In the genomic region with DNA sequence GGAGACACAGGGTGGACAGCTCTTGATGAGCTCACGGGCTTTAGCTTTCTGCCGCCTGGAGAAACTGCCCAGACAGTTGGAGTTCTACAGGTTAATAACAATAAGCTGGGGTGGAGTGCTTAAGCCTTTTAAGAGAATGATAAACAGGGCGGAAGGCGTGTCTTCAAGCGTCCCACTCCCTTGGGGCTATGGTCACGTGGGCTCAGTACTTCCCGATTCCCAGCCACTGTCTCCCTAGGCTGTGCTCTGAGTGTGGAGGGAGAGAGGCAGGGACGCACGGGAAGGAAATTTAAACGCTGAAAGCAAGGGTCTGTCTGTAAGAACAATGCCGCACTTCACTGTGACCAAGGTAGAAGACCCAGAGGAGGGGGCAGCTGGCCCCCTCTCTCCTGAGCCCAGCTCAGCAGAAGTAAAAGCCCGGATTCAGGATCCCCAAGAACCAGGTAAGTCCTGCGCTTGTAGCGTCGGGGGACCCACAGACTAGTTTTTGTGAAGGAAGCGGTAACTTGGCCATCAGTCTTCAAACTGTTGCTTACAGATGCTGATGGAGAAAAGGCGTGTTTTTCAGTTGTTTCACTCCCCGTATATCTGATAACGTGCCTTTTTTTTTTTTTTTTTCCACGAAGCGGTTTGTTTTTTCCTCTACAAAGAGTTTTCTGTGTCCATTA, we compare ENCODE assay signal across 8 mouse cellular contexts. TPM values are rescaled to one million over a fixed set of nuclear protein-coding genes. Genes with fewer than 3 reads are reported as not detected.
DNase-seq lines count a peak whose midpoint lies in the region; ATAC-seq and TF ChIP-seq lines count a peak whose summit lies in the region.

No protein-coding gene starts in this region.

- no peak for TF ChIP-seq CTCF in forebrain, postnatal 0 days (IDR thresholded peaks at IDR 0.05; ENCODE audit: low read depth)

- H3K9me3 ChIP-seq in ES-E14 (ENCODE audit: control insufficient read depth, insufficient read depth, low read depth, low read length): no peaks in the 10 kb centered on the region
- H3K9me3 ChIP-seq in forebrain, postnatal 0 days (ENCODE audit: low read length): no peaks in the 10 kb centered on the region
- no peaks in the 10 kb centered on the region for H3K9me3 ChIP-seq in hindbrain, embryonic 13.5 days
- H3K9me3 ChIP-seq in midbrain, embryonic 16.5 days (replicated peaks; ENCODE audit: control insufficient read depth, low read length, poor library complexity, severe bottlenecking): no peaks in the 10 kb centered on the region

- no peaks in the 10 kb centered on the region for H3K27me3 ChIP-seq in forebrain, postnatal 0 days (ENCODE audit: insufficient read depth, low read length)
- no peaks in the 10 kb centered on the region for H3K27me3 ChIP-seq in hindbrain, embryonic 13.5 days
- H3K27me3 ChIP-seq in midbrain, embryonic 16.5 days (ENCODE audit: control insufficient read depth, insufficient read depth, low read depth, low read length): no peaks in the 10 kb centered on the region

- DNase-seq in ES-E14 (ENCODE audit: low read depth, low spot score) (peak; percentile 88), liver (peak; percentile 70)
- peak; percentile 49 for DNase-seq in adrenal gland, postnatal 25 days
- DNase-seq in forebrain, postnatal 0 days: peak; percentile 32
- peak; percentile 57 to 66 for DNase-seq in urinary bladder, postnatal 36 days (ENCODE audit: low spot score in 2 of 2)
- no peak for DNase-seq in cerebellum, adult 11 months

- 2% methylated on average over 21 of the region's 21 CpGs for WGBS in forebrain, postnatal 0 days
- 1% methylated on average over 21 of the region's 21 CpGs for WGBS in hindbrain, embryonic 13.5 days
- WGBS in midbrain, embryonic 16.5 days: 0% methylated on average over 21 of the region's 21 CpGs

- H3K36me3 ChIP-seq in ES-E14 (ENCODE audit: control insufficient read depth, insufficient read depth, low read length, poor library complexity, severe bottlenecking): no peaks in the 10 kb centered on the region
- no peaks in the 10 kb centered on the region for H3K36me3 ChIP-seq in forebrain, postnatal 0 days (ENCODE audit: insufficient read depth)
- H3K36me3 ChIP-seq in hindbrain, embryonic 13.5 days: no peaks in the 10 kb centered on the region
- no peaks in the 10 kb centered on the region for H3K36me3 ChIP-seq in midbrain, embryonic 16.5 days (ENCODE audit: control insufficient read depth, insufficient read depth, low read length)

- H3K4me2 ChIP-seq in forebrain, postnatal 0 days (ENCODE audit: low read depth): peak overlapping the region; percentile 74
- peak overlapping the region; percentile 76 for H3K4me2 ChIP-seq in hindbrain, embryonic 13.5 days
- peak overlapping the region; percentile 85 for H3K4me2 ChIP-seq in midbrain, embryonic 16.5 days (ENCODE audit: low read length)

- H3K9ac ChIP-seq in ES-E14 (ENCODE audit: insufficient read depth, low read depth, low read length, poor library complexity, severe bottlenecking): peak overlapping the region; percentile 90
- peak overlapping the region; percentile 48; the same call in 1 of the 2 replicates for H3K9ac ChIP-seq in forebrain, postnatal 0 days
- H3K9ac ChIP-seq in hindbrain, embryonic 13.5 days: peak overlapping the region; percentile 70
- peak overlapping the region; percentile 58 for H3K9ac ChIP-seq in midbrain, embryonic 16.5 days (ENCODE audit: low read depth, low read length)

- peak overlapping the region; percentile 53; the same call in 1 of the 2 replicates for H3K27ac ChIP-seq in ES-E14 (ENCODE audit: insufficient read depth, low read depth, low read length, poor library complexity, severe bottlenecking)
- H3K27ac ChIP-seq in forebrain, postnatal 0 days (ENCODE audit: low read depth, low read length): no peak overlapping the region
- H3K27ac ChIP-seq in hindbrain, embryonic 13.5 days: no peak overlapping the region
- H3K27ac ChIP-seq in midbrain, embryonic 16.5 days (ENCODE audit: low read length): no peak overlapping the region

- peak; percentile 86 for ATAC-seq in forebrain, postnatal 0 days
- peak; percentile 91 for ATAC-seq in hindbrain, embryonic 13.5 days (ENCODE audit: low FRiP score)
- ATAC-seq in midbrain, embryonic 16.5 days: peak; percentile 90

- H3K4me3 ChIP-seq in ES-E14 (ENCODE audit: insufficient read depth in 1 of 2, low read depth in 1 of 2, low read length in 2 of 2, poor library complexity in 1 of 2, severe bottlenecking in 1 of 2): peak overlapping the region; percentile 71 to 88
- H3K4me3 ChIP-seq in forebrain, postnatal 0 days (ENCODE audit: low read depth, low read length): peak overlapping the region; percentile 33
- H3K4me3 ChIP-seq in hindbrain, embryonic 13.5 days: peak overlapping the region; percentile 41
- H3K4me3 ChIP-seq in midbrain, embryonic 16.5 days (ENCODE audit: low read depth, low read length): peak overlapping the region; percentile 39

- in situ Hi-C loops in ES-E14 (cut with MboI; ENCODE audit: low sequenced_read_pairs in 2 of 2, unreplicated experiment in 2 of 2): no loop called here

- H3K4me1 ChIP-seq in ES-E14 (ENCODE audit: control insufficient read depth in 2 of 2, insufficient read depth in 2 of 2, low read length in 2 of 2, poor library complexity in 1 of 2): peaks cover 0 to 5% of the 10 kb centered on the region in 2 experiments; a peak in 1 of 4 replicates
- 0 out of 2 replicates have a peak, but pooled peaks cover 3% of the 10 kb centered on the region for H3K4me1 ChIP-seq in forebrain, postnatal 0 days (ENCODE audit: insufficient read depth)
- H3K4me1 ChIP-seq in hindbrain, embryonic 13.5 days (replicated peaks): peaks cover 10% of the 10 kb centered on the region
- peaks cover 10% of the 10 kb centered on the region for H3K4me1 ChIP-seq in midbrain, embryonic 16.5 days (ENCODE audit: control insufficient read depth, insufficient read depth, low read length)

TF ChIP-seq in ES-E14, 5 proteins besides CTCF, POLR2A, EP300 and RAD21:
- no peak for TF ChIP-seq MAFK (IDR thresholded peaks at IDR 0.05; ENCODE audit: insufficient read depth, low read depth, low read length)
- TF ChIP-seq ZC3H11A (IDR thresholded peaks at IDR 0.05; ENCODE audit: borderline replicate concordance, low read depth, low read length): no peak
- no peak for TF ChIP-seq HCFC1 (IDR thresholded peaks at IDR 0.05; ENCODE audit: borderline replicate concordance, insufficient read depth, low read length)
- TF ChIP-seq ZNF384 (IDR thresholded peaks at IDR 0.05; ENCODE audit: low read depth, low read length): no peak
- TF ChIP-seq CHD2 (IDR thresholded peaks at IDR 0.05; ENCODE audit: low read depth, low read length): no peak

RNA-seq across cellular contexts. Expression of a gene that starts 18.4 kb away (rescaled TPM):
- total RNA-seq in ES-E14 (2012; rRNA removed): 0.69 and 0.98 TPM in 2 replicates
- total RNA-seq in adrenal gland, postnatal 25 days (2021): not detected in 2 replicates
- 1.9 and 2.9 TPM in 2 replicates for total RNA-seq in forebrain, postnatal 0 days (2014; rRNA removed)
- polyA plus RNA-seq in forebrain, postnatal 0 days (2015; fragmentation: Nextera tagmentation; extraction: Ambion mirVana): not detected in 2 replicates
- polyA plus RNA-seq in hindbrain, embryonic 13.5 days (2015; fragmentation: Nextera tagmentation; extraction: Ambion mirVana): not detected in 2 replicates
- 0.08 TPM in 1 of 2 replicates, not detected in the other for polyA plus RNA-seq in midbrain, embryonic 16.5 days (2015; fragmentation: Nextera tagmentation; extraction: Ambion mirVana)

RNA-seq across cellular contexts. Expression of a gene that starts 18.9 kb away (rescaled TPM):
- 20.7 and 29.2 TPM in 2 replicates for total RNA-seq in ES-E14 (2012; rRNA removed)
- total RNA-seq in adrenal gland, postnatal 25 days (2021): 43.4 and 52.9 TPM in 2 replicates
- 54.4 and 69.3 TPM in 2 replicates for total RNA-seq in forebrain, postnatal 0 days (2014; rRNA removed)
- 7.8 and 10.6 TPM in 2 replicates for polyA plus RNA-seq in forebrain, postnatal 0 days (2015; fragmentation: Nextera tagmentation; extraction: Ambion mirVana)
- polyA plus RNA-seq in hindbrain, embryonic 13.5 days (2015; fragmentation: Nextera tagmentation; extraction: Ambion mirVana): 16.5 and 17.2 TPM in 2 replicates
- 19.2 and 20.8 TPM in 2 replicates for polyA plus RNA-seq in midbrain, embryonic 16.5 days (2015; fragmentation: Nextera tagmentation; extraction: Ambion mirVana)

RNA-seq across cellular contexts. Expression of a gene that starts 22.8 kb away (rescaled TPM):
- total RNA-seq in ES-E14 (2012; rRNA removed): 308 and 339 TPM in 2 replicates
- 134 and 135 TPM in 2 replicates for total RNA-seq in adrenal gland, postnatal 25 days (2021)
- 95.1 and 120 TPM in 2 replicates for total RNA-seq in forebrain, postnatal 0 days (2014; rRNA removed)
- polyA plus RNA-seq in forebrain, postnatal 0 days (2015; fragmentation: Nextera tagmentation; extraction: Ambion mirVana): 160 and 215 TPM in 2 replicates
- 154 and 160 TPM in 2 replicates for polyA plus RNA-seq in hindbrain, embryonic 13.5 days (2015; fragmentation: Nextera tagmentation; extraction: Ambion mirVana)
- polyA plus RNA-seq in midbrain, embryonic 16.5 days (2015; fragmentation: Nextera tagmentation; extraction: Ambion mirVana): 153 and 155 TPM in 2 replicates

RNA-seq across cellular contexts. Expression of a gene that starts 25.4 kb away (rescaled TPM):
- not detected in 2 replicates for total RNA-seq in ES-E14 (2012; rRNA removed)
- not detected in 2 replicates for total RNA-seq in adrenal gland, postnatal 25 days (2021)
- not detected in 2 replicates for total RNA-seq in forebrain, postnatal 0 days (2014; rRNA removed)
- polyA plus RNA-seq in forebrain, postnatal 0 days (2015; fragmentation: Nextera tagmentation; extraction: Ambion mirVana): 0.08 and 0.09 TPM in 2 replicates
- 0.05 TPM in 1 of 2 replicates, not detected in the other for polyA plus RNA-seq in hindbrain, embryonic 13.5 days (2015; fragmentation: Nextera tagmentation; extraction: Ambion mirVana)
- not detected in 2 replicates for polyA plus RNA-seq in midbrain, embryonic 16.5 days (2015; fragmentation: Nextera tagmentation; extraction: Ambion mirVana)

RNA-seq across cellular contexts. Expression of a gene that starts 45.2 kb away (rescaled TPM):
- 15.8 and 25.0 TPM in 2 replicates for total RNA-seq in ES-E14 (2012; rRNA removed)
- total RNA-seq in adrenal gland, postnatal 25 days (2021): 6.0 and 10.4 TPM in 2 replicates
- 23.9 and 27.6 TPM in 2 replicates for total RNA-seq in forebrain, postnatal 0 days (2014; rRNA removed)
- polyA plus RNA-seq in forebrain, postnatal 0 days (2015; fragmentation: Nextera tagmentation; extraction: Ambion mirVana): 12.8 and 17.3 TPM in 2 replicates
- 14.9 and 15.5 TPM in 2 replicates for polyA plus RNA-seq in hindbrain, embryonic 13.5 days (2015; fragmentation: Nextera tagmentation; extraction: Ambion mirVana)
- polyA plus RNA-seq in midbrain, embryonic 16.5 days (2015; fragmentation: Nextera tagmentation; extraction: Ambion mirVana): 22.6 and 24.5 TPM in 2 replicates
